Mouse (Mus musculus) liver, embryonic 11.5 days (tissue): ENCODE data around the gene B3galt4. TPM values are rescaled to one million over a fixed set of nuclear protein-coding genes. Genes with fewer than 3 reads are reported as not detected.
"Not testable (repeated sequence)": the region's sequence is repeated elsewhere in the genome, so short reads cannot be mapped to it uniquely, and the experiment has no call there.

Source experiments
- ATAC-seq: fragments of 200-750 bp; cut with Nextera tagmentation; replicated peaks from 2 replicates; pipeline ENCODE4 v1.8.0; 2017; ENCODE audit warnings: moderate number of reproducible peaks, mild to moderate bottlenecking, moderate TSS enrichment, moderate library complexity; ENCODE audit not compliant: low FRiP score
- DNase-seq: peaks from one replicate; pipeline ENCODE4 v3.0.0-alpha.2; 2017; ENCODE audit warnings: low spot score
- H3K27ac ChIP-seq: fragments of 300-500 bp; sonication (generic); 2 replicates; pipeline ENCODE4 v1.5.1; 2014; ENCODE audit warnings: mild to moderate bottlenecking, low read depth, low read length, control low read depth
- H3K27me3 ChIP-seq: fragments of 300-500 bp; sonication (generic); replicated peaks from 2 replicates; pipeline ENCODE4 v1.6.1; 2014; ENCODE audit warnings: low read length, mixed read lengths; ENCODE audit not compliant: control insufficient read depth, insufficient read depth
- H3K36me3 ChIP-seq: fragments of 300-500 bp; sonication (generic); 2 replicates; pipeline ENCODE4 v1.6.1; 2014; ENCODE audit warnings: mild to moderate bottlenecking, low read length, moderate library complexity, mixed read lengths; ENCODE audit not compliant: control insufficient read depth, insufficient read depth
- H3K4me1 ChIP-seq: fragments of 300-500 bp; sonication (generic); replicated peaks from 2 replicates; pipeline ENCODE4 v1.6.1; 2014; ENCODE audit warnings: low read length, mixed read lengths; ENCODE audit not compliant: control insufficient read depth, insufficient read depth
- H3K4me2 ChIP-seq: fragments of 300-500 bp; sonication (generic); 2 replicates; pipeline ENCODE4 v1.6.1; 2014; ENCODE audit warnings: mild to moderate bottlenecking, control low read depth, moderate library complexity
- H3K4me3 ChIP-seq: fragments of 300-500 bp; sonication (generic); 2 replicates; pipeline ENCODE4 v1.5.1; 2014; ENCODE audit warnings: low read depth, low read length, control low read depth
- H3K9ac ChIP-seq: fragments of 300-500 bp; sonication (generic); 2 replicates; pipeline ENCODE4 v1.6.1; 2014; ENCODE audit warnings: low read depth, low read length, control low read depth
- H3K9me3 ChIP-seq: fragments of 300-500 bp; sonication (generic); 2 replicates; pipeline ENCODE4 v1.6.1; 2016; ENCODE audit warnings: low read length, inconsistent platforms, mixed read lengths; ENCODE audit not compliant: control insufficient read depth
- WGBS: fragments of 180-500 bp; shearing (Covaris S2); extraction: QIAGEN DNeasy Blood & Tissue Kit; methylation state at CpG from one replicate; pipeline ENCODE4 v1.1.7; 2014; 5-methylcytosine and 5-hydroxymethylcytosine counted together
- polyA plus RNA-seq: library from polyadenylated mRNA; unstranded; fragments of >200 nt; fragmentation: Nextera tagmentation; extraction: Ambion mirVana; gene quantifications from 2 replicates; pipeline ENCODE4 v1.2.1, GENCODE M21; 2014

B3galt4 gene
- 2.9 and 3.5 TPM in 2 replicates for polyA plus RNA-seq

GRCm38 (mm10) chr17:33951021-33951946, at the start of gene B3galt4:
Gene B3galt4, minus strand, starts transcription at chr17:33951488.
- H3K36me3 ChIP-seq = peaks cover 38% of the 10 kb centered on the region
- H3K4me1 ChIP-seq = peaks cover 48% of the 10 kb centered on the region
- H3K4me3 ChIP-seq = peak within 1 kb of the TSS; percentile 85
- DNase-seq (peak; percentile 92), ATAC-seq (peak; percentile 80)
- H3K27me3 ChIP-seq = no peaks in the 10 kb centered on the region
- H3K4me2 ChIP-seq = peak within 1 kb of the TSS; percentile 100
- under 1% methylated on average over 45 of the region's 45 CpGs for WGBS
- peak within 1 kb of the TSS; percentile 97 for H3K9ac ChIP-seq
- peak within 1 kb of the TSS; percentile 90 for H3K27ac ChIP-seq
- H3K9me3 ChIP-seq = no peaks in the 10 kb centered on the region

DNA sequence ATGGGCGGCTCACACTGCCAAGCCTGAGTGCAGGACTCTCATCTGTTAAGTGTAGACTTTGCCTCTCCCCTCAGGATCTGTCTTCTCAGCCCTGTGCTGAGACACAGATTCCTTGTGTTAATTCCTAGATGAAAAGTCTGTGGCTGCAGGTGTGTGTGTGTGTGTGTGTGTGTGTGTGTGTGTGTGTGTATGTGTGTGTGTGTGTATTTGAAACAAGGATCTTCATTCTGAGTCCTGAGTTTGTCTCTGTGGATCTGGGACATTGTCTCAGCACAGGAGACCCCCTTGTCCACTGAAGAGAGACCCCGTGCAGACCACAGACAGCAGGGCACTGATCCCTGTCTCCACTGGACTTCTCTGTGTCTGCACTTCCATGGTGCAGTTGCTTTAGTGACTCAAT, 49.5 kb upstream of the B3galt4 start:
- not testable (repeated sequence) for H3K4me2 ChIP-seq, H3K4me3 ChIP-seq, H3K27ac ChIP-seq, H3K36me3 ChIP-seq, H3K9me3 ChIP-seq, DNase-seq, H3K9ac ChIP-seq, ATAC-seq, H3K4me1 ChIP-seq
- H3K27me3 ChIP-seq = peaks cover 16% of the 10 kb centered on the region
- 44% methylated on average over 2 of the region's 2 CpGs for WGBS

GRCm38 (mm10) chr17:34000150-34000537, 48.9 kb upstream of the B3galt4 start, which contains the start of gene H2-K1:
Gene H2-K1, minus strand, starts transcription at chr17:34000347.
- H3K27ac ChIP-seq = no peak within 1 kb of the TSS; the same call in 1 of the 2 replicates

GRCm38 (mm10) chr17:33999341-34000149, 48.3 kb upstream of the B3galt4 start:
- Histone ChIP-seq H3K4me1 (peaks cover 5% of the 10 kb centered on the region; the same call in 1 of the 2 replicates), H3K36me3 (no peaks in the 10 kb centered on the region), H3K4me2 (peak overlapping the region; percentile 98), H3K27ac (no peak overlapping the region; the same call in 1 of the 2 replicates), H3K9me3 (no peaks in the 10 kb centered on the region), H3K4me3 (peak overlapping the region; percentile 69), H3K9ac (peak overlapping the region; percentile 66), H3K27me3 (peaks cover 16% of the 10 kb centered on the region)
- ATAC-seq (peak; percentile 55; the same call in 1 of the 2 replicates), DNase-seq (peak; percentile 56)
- 2% methylated on average over 84 of the region's 87 CpGs for WGBS

More at GRCm38 (mm10) chr17:34000150-34000537, 48.9 kb upstream of the B3galt4 start, which contains the start of gene H2-K1:
- peak within 1 kb of the TSS; percentile 69 for H3K4me3 ChIP-seq
- no peaks in the 10 kb centered on the region for H3K9me3 ChIP-seq
- DNase-seq (peak; percentile 74), ATAC-seq (peak; percentile 84)
- under 1% methylated on average over 30 of the region's 30 CpGs for WGBS
- peaks cover 5% of the 10 kb centered on the region; the same call in 1 of the 2 replicates for H3K4me1 ChIP-seq
- peak within 1 kb of the TSS; percentile 98 for H3K4me2 ChIP-seq
- H3K9ac ChIP-seq = peak within 1 kb of the TSS; percentile 66
- peaks cover 16% of the 10 kb centered on the region for H3K27me3 ChIP-seq
- H3K36me3 ChIP-seq = no peaks in the 10 kb centered on the region

GRCm38 (mm10) chr17:33998697-33999096, 47.4 kb upstream of the B3galt4 start:
- H3K4me3 ChIP-seq, ATAC-seq, H3K9me3 ChIP-seq, DNase-seq, H3K36me3 ChIP-seq, H3K4me1 ChIP-seq, H3K9ac ChIP-seq, H3K4me2 ChIP-seq, H3K27ac ChIP-seq: not testable (repeated sequence)
- peaks cover 16% of the 10 kb centered on the region for H3K27me3 ChIP-seq
- 36% methylated on average over 5 of the region's 5 CpGs for WGBS

- ATAC-seq, DNase-seq: not testable (repeated sequence)
- WGBS = 82% methylated on average over 2 of the region's 2 CpGs
Observed at GRCm38 (mm10) chr17:33997025-33997424, 45.7 kb upstream of the B3galt4 start.

DNA sequence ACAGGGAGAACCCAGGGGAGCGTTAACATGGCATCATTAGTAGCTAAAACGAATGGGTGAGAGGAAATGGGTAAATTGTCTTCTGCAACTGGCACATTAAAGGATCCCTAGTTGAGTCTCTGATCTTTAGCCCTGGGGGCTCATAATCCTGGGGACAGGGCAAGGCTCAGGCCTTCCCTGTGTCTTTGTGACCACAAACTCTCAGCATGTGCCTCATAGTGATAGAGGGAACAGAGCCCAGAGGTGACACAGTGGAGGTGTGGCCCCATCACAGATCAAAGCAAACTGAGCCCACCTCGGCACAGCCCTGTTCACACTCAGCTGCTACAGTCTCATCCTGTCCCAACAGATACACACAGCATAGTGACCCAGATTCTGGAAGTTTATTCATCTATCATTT, 44.4 kb upstream of the B3galt4 start:
- H3K36me3 ChIP-seq = no peaks in the 10 kb centered on the region
- ATAC-seq = no peak
- H3K4me1 ChIP-seq = peaks cover 5% of the 10 kb centered on the region; the same call in 1 of the 2 replicates
- H3K27me3 ChIP-seq = peaks cover 10% of the 10 kb centered on the region
- H3K9me3 ChIP-seq = no peaks in the 10 kb centered on the region
- no peak for DNase-seq
- no peak overlapping the region for H3K27ac ChIP-seq
- no peak overlapping the region for H3K4me3 ChIP-seq
- H3K4me2 ChIP-seq = no peak overlapping the region
- 45% methylated on average over 3 of the region's 3 CpGs for WGBS
- no peak overlapping the region for H3K9ac ChIP-seq

More at GRCm38 (mm10) chr17:33997025-33997424, 45.7 kb upstream of the B3galt4 start:
- not testable (repeated sequence) for H3K4me1 ChIP-seq, H3K36me3 ChIP-seq, H3K27ac ChIP-seq, H3K4me2 ChIP-seq, H3K9ac ChIP-seq, H3K4me3 ChIP-seq, H3K9me3 ChIP-seq
- peaks cover 16% of the 10 kb centered on the region for H3K27me3 ChIP-seq

DNA sequence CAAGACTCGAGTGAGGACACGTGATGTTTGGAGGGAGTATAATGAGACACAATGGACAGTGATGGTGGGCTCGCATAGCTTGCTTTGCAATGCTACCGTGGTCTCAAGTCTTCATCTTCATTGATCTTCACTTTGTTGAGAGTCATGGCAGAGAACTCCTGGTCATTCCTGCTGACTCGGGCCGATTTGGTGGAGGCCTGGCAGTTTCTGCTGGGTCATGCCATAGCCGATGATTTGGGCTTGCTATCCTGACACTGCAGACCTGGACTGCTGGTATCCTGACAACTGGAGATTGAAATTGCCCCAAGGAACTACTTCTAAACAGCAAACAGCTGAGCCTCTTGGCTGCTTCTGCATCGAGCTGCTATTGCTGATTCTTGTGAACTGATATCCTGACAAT, 43.7 kb upstream of the B3galt4 start:
- H3K4me1 ChIP-seq = peaks cover 3% of the 10 kb centered on the region; the same call in 1 of the 2 replicates
- ATAC-seq (no peak), DNase-seq (no peak)
- H3K4me2 ChIP-seq = no peak overlapping the region
- no peaks in the 10 kb centered on the region for H3K9me3 ChIP-seq
- H3K27ac ChIP-seq = no peak overlapping the region
- H3K36me3 ChIP-seq = no peaks in the 10 kb centered on the region
- no peak overlapping the region for H3K9ac ChIP-seq
- peaks cover 4% of the 10 kb centered on the region for H3K27me3 ChIP-seq
- H3K4me3 ChIP-seq = no peak overlapping the region
- WGBS = 86% methylated on average over 8 of the region's 8 CpGs
